Mouse (Mus musculus) cerebellum, adult 8-10 months (tissue): ENCODE data around the gene Rab4b.

ENCODE experiments used
- DNase-seq: peaks from one replicate; pipeline ENCODE4 v3.0.0; 2022

Gene Rab4b

GRCm38 (mm10) chr7:27178324-27179216 lies at the start of gene Rab4b:
Rab4b (minus strand) TSS chr7:27178896.
- DNase-seq: peak; percentile 99

- DNase-seq: peak; percentile 84
These were observed 49.7 kb upstream of the Rab4b start, which contains the start of gene Itpkc for GRCm38 (mm10) chr7:27228281-27228821. Itpkc (minus strand) TSS chr7:27228661.

- no peak for DNase-seq
These were observed 49.0 kb upstream of the Rab4b start for GRCm38 (mm10) chr7:27227676-27228075.

- DNase-seq: peak; percentile 44
These were observed 48.6 kb upstream of the Rab4b start for GRCm38 (mm10) chr7:27227276-27227675.

GRCm38 (mm10) chr7:27224877-27225575 lies 46.3 kb upstream of the Rab4b start:
- no peak for DNase-seq

GRCm38 (mm10) chr7:27222538-27222937 lies 43.8 kb upstream of the Rab4b start:
- no peak for DNase-seq

GRCm38 (mm10) chr7:27221939-27222338 lies 43.2 kb upstream of the Rab4b start:
- no peak for DNase-seq

- no peak for DNase-seq
These were observed 41.2 kb upstream of the Rab4b start for GRCm38 (mm10) chr7:27219937-27220336.

GRCm38 (mm10) chr7:27218586-27218985 lies 39.9 kb upstream of the Rab4b start:
- DNase-seq: peak; percentile 56

- DNase-seq: no peak
These were observed 33.9 kb upstream of the Rab4b start for GRCm38 (mm10) chr7:27212626-27213025.

- DNase-seq: no peak
These were observed 25.2 kb upstream of the Rab4b start for GRCm38 (mm10) chr7:27203730-27204449.

GRCm38 (mm10) chr7:27198779-27199178 lies 20.1 kb upstream of the Rab4b start:
- no peak for DNase-seq

- no peak for DNase-seq
These were observed 19.7 kb upstream of the Rab4b start for GRCm38 (mm10) chr7:27198355-27198754.

- no peak for DNase-seq
These were observed 18.9 kb upstream of the Rab4b start for GRCm38 (mm10) chr7:27197634-27198033.

- no peak for DNase-seq
These were observed 18.4 kb upstream of the Rab4b start for GRCm38 (mm10) chr7:27197136-27197535.

GRCm38 (mm10) chr7:27195681-27196611 lies 17.2 kb upstream of the Rab4b start, which contains the start of the genes BC024978 and Snrpa:
BC024978 (plus strand) TSS chr7:27195781.
Snrpa (minus strand) TSS chr7:27196271.
- DNase-seq: peak; percentile 91

GRCm38 (mm10) chr7:27193731-27194130 lies 15.0 kb upstream of the Rab4b start:
- DNase-seq: no peak

GRCm38 (mm10) chr7:27192434-27192833 lies 13.7 kb upstream of the Rab4b start:
- no peak for DNase-seq

GRCm38 (mm10) chr7:27189271-27189931 lies 10.7 kb upstream of the Rab4b start:
- DNase-seq: no peak

GRCm38 (mm10) chr7:27185986-27186385 lies 7.3 kb upstream of the Rab4b start:
- no peak for DNase-seq

- DNase-seq: no peak
These were observed 6.3 kb upstream of the Rab4b start for GRCm38 (mm10) chr7:27184964-27185363.
